Mouse (Mus musculus): ENCODE data around the gene Gga2.

- TF ChIP-seq CTCF (conservative IDR thresholded peaks at IDR 0.05; ENCODE audit: insufficient read depth, insufficient read length, low read depth, low read length) (no peak), POLR2A (IDR thresholded peaks at IDR 0.05; ENCODE audit: low read depth, low read length) (no peak)
Measured at GRCm38 (mm10) chr7:122046813-122047212, 25.8 kb upstream of the Gga2 start.

All from kidney, adult 2 months (tissue).